Mouse (Mus musculus) embryonic facial prominence, embryonic 14.5 days (tissue): ENCODE data around the gene Cog4. TPM values are rescaled to one million over a fixed set of nuclear protein-coding genes. Genes with fewer than 3 reads are reported as not detected.

Experiments
- ATAC-seq: fragments of 200-750 bp; cut with Nextera tagmentation; 2 replicates; pipeline ENCODE4 v1.8.0; 2017; ENCODE audit warnings: low read depth, moderate number of reproducible peaks, moderate TSS enrichment
- DNase-seq: peaks from one replicate; pipeline ENCODE4 v3.0.0-alpha.2; 2015; ENCODE audit warnings: low spot score
- H3K27ac ChIP-seq: fragments of 300-500 bp; sonication (generic); replicated peaks from 2 replicates; pipeline ENCODE4 v1.5.1; 2014; ENCODE audit warnings: low read depth, mild to moderate bottlenecking, low read length, moderate library complexity
- H3K27me3 ChIP-seq: fragments of 300-500 bp; sonication (generic); replicated peaks from 2 replicates; pipeline ENCODE4 v1.6.1; 2014; ENCODE audit warnings: low read length; ENCODE audit not compliant: control insufficient read depth, insufficient read depth
- H3K36me3 ChIP-seq: fragments of 300-500 bp; sonication (generic); 2 replicates; pipeline ENCODE4 v1.6.1; 2014; ENCODE audit warnings: low read length, mixed read lengths; ENCODE audit not compliant: control insufficient read depth, insufficient read depth
- H3K4me1 ChIP-seq: fragments of 300-500 bp; sonication (generic); 2 replicates; pipeline ENCODE4 v1.6.1; 2014; ENCODE audit warnings: antibody characterized with exemption, low read length; ENCODE audit not compliant: control insufficient read depth, insufficient read depth
- H3K4me2 ChIP-seq: fragments of 300-500 bp; sonication (generic); 2 replicates; pipeline ENCODE4 v1.6.1; 2014; ENCODE audit warnings: low read depth, mild to moderate bottlenecking, low read length, moderate library complexity, mixed read lengths
- H3K4me3 ChIP-seq: fragments of 300-500 bp; sonication (generic); 2 replicates; pipeline ENCODE4 v1.5.1; 2014; ENCODE audit warnings: low read depth, mild to moderate bottlenecking, low read length
- H3K9ac ChIP-seq: fragments of 300-500 bp; sonication (generic); 2 replicates; pipeline ENCODE4 v1.6.1; 2014; ENCODE audit warnings: low read depth, mild to moderate bottlenecking, low read length, moderate library complexity, mixed read lengths
- H3K9me3 ChIP-seq: fragments of 300-500 bp; sonication (generic); 2 replicates; pipeline ENCODE4 v1.6.1; 2016; ENCODE audit warnings: low read length; ENCODE audit not compliant: control insufficient read depth
- whole genome bisulfite sequencing: fragments of 180-500 bp; shearing (Covaris S2); extraction: QIAGEN DNeasy Blood & Tissue Kit; methylation state at CpG from one replicate; pipeline ENCODE4 v1.1.7; 2014; 5-methylcytosine and 5-hydroxymethylcytosine counted together
- polyA plus RNA-seq: library from polyadenylated mRNA; unstranded; fragments of >200 nt; fragmentation: Nextera tagmentation; extraction: Ambion mirVana; gene quantifications from 2 replicates; pipeline ENCODE4 v1.2.1, GENCODE M21; 2014

The Cog4 gene
- polyA plus RNA-seq, result 69.8 and 77.9 TPM in 2 replicates

GRCm38 (mm10) chr8:110846405-110847170, at the start of gene Cog4, which contains the start of gene Sf3b3:
Gene Cog4, plus strand, starts transcription at chr8:110846600.
Gene Sf3b3, minus strand, starts transcription at chr8:110846787.
- Histone ChIP-seq H3K27me3 (no peaks in the 10 kb centered on the region), H3K4me2 (peak within 1 kb of the TSS; percentile 92), H3K9me3 (no peaks in the 10 kb centered on the region), H3K4me1 (peaks cover 16% of the 10 kb centered on the region), H3K27ac (peak within 1 kb of the TSS; percentile 94), H3K9ac (peak within 1 kb of the TSS; percentile 98), H3K36me3 (peaks cover 53% of the 10 kb centered on the region), H3K4me3 (peak within 1 kb of the TSS; percentile 97)
- WGBS, result under 1% methylated on average over 53 of the region's 53 CpGs
- peak; percentile 94 for DNase-seq
- peak; percentile 93 for ATAC-seq

- 95% methylated on average over 8 of the region's 8 CpGs for WGBS
Measured at GRCm38 (mm10) chr8:110797086-110797485, 49.3 kb upstream of the Cog4 start.

GRCm38 (mm10) chr8:110802988-110803387, 43.4 kb upstream of the Cog4 start:
- DNase-seq (no peak), ATAC-seq (no peak)
- no peaks in the 10 kb centered on the region for H3K9me3 ChIP-seq
- H3K36me3 ChIP-seq, result no peaks in the 10 kb centered on the region
- H3K4me2 ChIP-seq, result no peak overlapping the region
- no peaks in the 10 kb centered on the region for H3K4me1 ChIP-seq
- no peak overlapping the region for H3K27ac ChIP-seq
- H3K27me3 ChIP-seq, result no peaks in the 10 kb centered on the region
- 85% methylated on average over 5 of the region's 5 CpGs for WGBS
- H3K9ac ChIP-seq, result no peak overlapping the region
- H3K4me3 ChIP-seq, result no peak overlapping the region

More at GRCm38 (mm10) chr8:110797086-110797485, 49.3 kb upstream of the Cog4 start:
- no peak overlapping the region for H3K4me2 ChIP-seq
- no peak for DNase-seq
- no peaks in the 10 kb centered on the region for H3K36me3 ChIP-seq
- ATAC-seq, result no peak
- no peak overlapping the region for H3K4me3 ChIP-seq
- peaks cover 6% of the 10 kb centered on the region; the same call in 1 of the 2 replicates for H3K4me1 ChIP-seq
- H3K9me3 ChIP-seq, result no peaks in the 10 kb centered on the region
- H3K27me3 ChIP-seq, result no peaks in the 10 kb centered on the region
- no peak overlapping the region for H3K9ac ChIP-seq
- no peak overlapping the region for H3K27ac ChIP-seq

- peaks cover 4% of the 10 kb centered on the region; the same call in 1 of the 2 replicates for H3K4me1 ChIP-seq
- no peak for ATAC-seq
- H3K9ac ChIP-seq, result no peak overlapping the region
- no peaks in the 10 kb centered on the region for H3K36me3 ChIP-seq
- DNase-seq, result no peak
- H3K9me3 ChIP-seq, result no peaks in the 10 kb centered on the region
- no peaks in the 10 kb centered on the region for H3K27me3 ChIP-seq
- no peak overlapping the region for H3K27ac ChIP-seq
- H3K4me3 ChIP-seq, result no peak overlapping the region
- WGBS, result 77% methylated on average over 9 of the region's 9 CpGs
- no peak overlapping the region for H3K4me2 ChIP-seq
Measured at GRCm38 (mm10) chr8:110803856-110804255, 42.5 kb upstream of the Cog4 start.

- Histone ChIP-seq H3K4me3 (no peak overlapping the region), H3K36me3 (peaks cover 10% of the 10 kb centered on the region), H3K4me2 (no peak overlapping the region), H3K27me3 (no peaks in the 10 kb centered on the region), H3K4me1 (peaks cover 8% of the 10 kb centered on the region; the same call in 1 of the 2 replicates), H3K9ac (no peak overlapping the region), H3K9me3 (no peaks in the 10 kb centered on the region), H3K27ac (no peak overlapping the region)
- DNase-seq (no peak), ATAC-seq (no peak)
- WGBS, result 66% methylated on average over 3 of the region's 3 CpGs
Measured at GRCm38 (mm10) chr8:110804825-110805514, 41.4 kb upstream of the Cog4 start.

GRCm38 (mm10) chr8:110805669-110806068, 40.7 kb upstream of the Cog4 start, which contains the start of gene Il34:
Gene Il34, minus strand, starts transcription at chr8:110805924.
- Histone ChIP-seq H3K4me3 (no peak within 1 kb of the TSS), H3K27me3 (no peaks in the 10 kb centered on the region), H3K4me2 (no peak within 1 kb of the TSS), H3K4me1 (peaks cover 8% of the 10 kb centered on the region; the same call in 1 of the 2 replicates), H3K9me3 (no peaks in the 10 kb centered on the region), H3K9ac (no peak within 1 kb of the TSS), H3K27ac (no peak within 1 kb of the TSS), H3K36me3 (peaks cover 17% of the 10 kb centered on the region)
- no peak for DNase-seq
- ATAC-seq, result peak; percentile 21; the same call in 1 of the 2 replicates
- WGBS, result 24% methylated on average over 11 of the region's 12 CpGs

- no peak overlapping the region for H3K4me2 ChIP-seq
- ATAC-seq (no peak), DNase-seq (no peak)
- H3K36me3 ChIP-seq, result peaks cover 22% of the 10 kb centered on the region
- H3K9ac ChIP-seq, result no peak overlapping the region
- WGBS, result 76% methylated on average over 1 of the region's 1 CpGs
- H3K4me3 ChIP-seq, result no peak overlapping the region
- H3K4me1 ChIP-seq, result peaks cover 8% of the 10 kb centered on the region; the same call in 1 of the 2 replicates
- no peaks in the 10 kb centered on the region for H3K27me3 ChIP-seq
- no peaks in the 10 kb centered on the region for H3K9me3 ChIP-seq
- H3K27ac ChIP-seq, result no peak overlapping the region
Measured at GRCm38 (mm10) chr8:110806146-110806545, 40.3 kb upstream of the Cog4 start.

- WGBS, result 38% methylated on average over 13 of the region's 13 CpGs
- DNase-seq (peak; percentile 89), ATAC-seq (peak; percentile 79)
- Histone ChIP-seq H3K36me3 (peaks cover 48% of the 10 kb centered on the region), H3K27me3 (no peaks in the 10 kb centered on the region), H3K4me2 (no peak overlapping the region), H3K9me3 (no peaks in the 10 kb centered on the region), H3K4me3 (no peak overlapping the region), H3K27ac (peak overlapping the region; percentile 81), H3K9ac (no peak overlapping the region), H3K4me1 (peaks cover 8% of the 10 kb centered on the region; the same call in 1 of the 2 replicates)
Measured at GRCm38 (mm10) chr8:110808495-110809472, 37.6 kb upstream of the Cog4 start.
